Mouse (Mus musculus) megakaryocyte, adult 5-6 weeks (primary cell): ENCODE data around the gene Gjb5. TPM values are rescaled to one million over a fixed set of nuclear protein-coding genes. Genes with fewer than 3 reads are reported as not detected.

Source experiments
- ATAC-seq: 2 replicates; pipeline ENCODE4 v1.8.0; 2016; ENCODE audit warnings: mild to moderate bottlenecking, inconsistent platforms; ENCODE audit not compliant: poor library complexity, severe bottlenecking
- total RNA-seq, 2 experiments: library from RNA; stranded (forward) in 1 of 2; stranded (reverse) in 1 of 2; fragments of 153-499, 151-499 nt in 1 of 2; fragments of 221-1000, 200-1000 nt in 1 of 2; gene quantifications; 2 replicates each; pipeline versions ENCODE4 v1.2.3 to v1.2.4; 2015 to 2017

The Gjb5 gene
- total RNA-seq (2015) (not detected in 2 replicates), total RNA-seq (2017) (not detected in 2 replicates)

DNA sequence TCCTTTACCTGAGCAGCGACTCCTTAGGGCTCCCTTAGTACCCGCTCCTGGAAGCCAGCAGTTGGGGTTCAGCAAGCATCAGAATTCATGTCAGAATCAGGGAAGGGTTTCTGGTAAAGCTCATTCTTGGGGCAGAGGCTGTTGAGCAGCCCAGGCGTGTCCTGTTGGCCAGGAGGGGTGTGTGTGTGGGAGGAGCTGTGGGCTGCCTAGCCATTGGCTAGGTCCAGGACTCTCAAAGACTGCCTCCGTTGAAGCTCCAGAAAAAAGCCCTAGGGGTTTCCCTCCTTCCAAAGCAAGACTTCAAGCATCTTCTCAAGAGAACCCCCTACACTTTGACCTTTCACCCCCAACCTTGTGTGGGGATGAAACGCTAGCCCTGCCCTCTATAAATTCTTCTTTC, at the start of gene Gjb5:
Gene Gjb5 (minus strand): TSS at position 164 of the 400 bp plus-strand sequence.
- ATAC-seq: no peak

DNA sequence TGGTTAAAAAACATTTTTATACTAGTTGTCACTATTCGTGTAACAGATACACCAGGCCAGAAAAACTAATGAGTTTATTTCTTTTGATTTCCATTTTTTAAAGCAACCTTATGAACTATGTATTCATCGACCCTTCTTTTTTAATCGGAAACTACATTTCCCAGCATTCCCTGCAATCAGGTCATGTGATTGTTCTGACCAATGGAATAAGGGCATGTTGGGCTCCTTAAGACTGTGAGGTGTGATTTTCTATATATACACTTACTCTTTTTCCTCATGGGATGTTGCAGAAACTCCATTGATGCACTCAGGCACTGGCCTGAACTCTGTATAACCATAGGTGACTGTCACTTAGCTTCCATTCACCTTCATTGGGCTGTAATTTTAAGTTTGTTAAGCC, 44.6 kb upstream of the Gjb5 start:
- no peak for ATAC-seq

DNA sequence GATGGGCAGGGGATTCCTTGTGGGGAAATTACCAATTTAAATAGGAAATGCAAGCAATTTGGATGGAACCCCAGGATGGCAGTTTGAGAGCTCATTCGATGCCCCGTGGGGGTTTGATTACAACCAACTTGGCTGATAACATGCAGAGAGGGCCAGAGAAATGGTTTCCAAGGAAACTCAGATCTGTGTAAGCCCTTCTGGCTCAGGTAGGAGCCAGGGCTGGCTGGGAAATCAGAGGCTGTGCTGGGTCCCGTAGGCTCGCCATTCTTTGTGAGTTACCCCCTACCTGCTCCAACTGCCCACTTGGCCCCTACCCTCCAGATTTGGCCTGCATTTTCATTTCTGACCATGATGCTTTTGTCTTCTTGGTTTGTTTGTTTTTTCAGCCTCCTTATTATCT, 44.2 kb upstream of the Gjb5 start:
- no peak for ATAC-seq

DNA sequence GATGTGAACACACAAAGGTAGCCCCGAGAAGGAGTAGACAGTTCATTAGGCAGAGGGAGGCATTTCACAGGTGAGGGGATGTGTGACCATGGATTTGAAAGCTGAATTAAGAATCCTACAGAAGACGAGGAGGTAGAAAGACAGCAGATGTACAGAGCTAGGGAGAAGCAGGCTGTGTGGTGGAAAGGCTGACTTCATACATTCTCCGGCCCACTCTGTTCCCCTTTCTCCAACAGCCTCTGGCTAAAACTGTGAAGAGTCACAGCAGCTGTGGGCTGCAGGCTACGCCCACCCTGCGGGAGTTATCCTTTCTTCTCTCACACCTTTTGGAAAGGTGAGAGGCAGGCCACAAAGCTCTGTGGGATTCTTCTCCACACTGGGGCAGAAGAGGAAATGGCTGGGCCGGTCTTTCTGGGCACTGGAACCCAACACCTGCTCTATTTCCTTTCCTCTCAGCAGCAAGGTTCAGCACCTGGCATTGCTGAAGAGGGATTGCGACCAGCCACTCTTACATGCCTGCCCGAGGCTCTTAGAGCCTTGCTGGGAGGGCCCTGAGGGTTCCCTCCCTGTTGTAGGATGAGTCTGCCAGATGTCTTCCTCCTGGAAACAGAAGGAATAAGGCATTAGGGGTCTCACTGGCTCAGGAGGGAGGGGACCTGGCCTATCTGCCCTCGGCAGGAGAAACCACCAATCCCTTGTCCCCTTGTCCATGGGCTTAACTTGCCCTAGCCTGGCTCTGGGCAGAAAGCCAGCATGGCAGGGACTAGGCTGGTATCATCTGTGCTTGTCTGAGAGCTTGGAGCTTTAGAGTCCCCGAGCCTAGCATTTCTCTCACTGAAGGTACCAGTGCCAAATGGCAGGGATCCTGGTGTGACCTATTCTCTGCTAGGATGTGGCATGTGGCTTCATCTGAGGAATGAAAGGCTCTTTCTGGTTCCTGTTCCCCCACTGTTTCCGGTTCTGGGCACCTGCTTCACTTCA, 42.5 kb upstream of the Gjb5 start:
- ATAC-seq: no peak

DNA sequence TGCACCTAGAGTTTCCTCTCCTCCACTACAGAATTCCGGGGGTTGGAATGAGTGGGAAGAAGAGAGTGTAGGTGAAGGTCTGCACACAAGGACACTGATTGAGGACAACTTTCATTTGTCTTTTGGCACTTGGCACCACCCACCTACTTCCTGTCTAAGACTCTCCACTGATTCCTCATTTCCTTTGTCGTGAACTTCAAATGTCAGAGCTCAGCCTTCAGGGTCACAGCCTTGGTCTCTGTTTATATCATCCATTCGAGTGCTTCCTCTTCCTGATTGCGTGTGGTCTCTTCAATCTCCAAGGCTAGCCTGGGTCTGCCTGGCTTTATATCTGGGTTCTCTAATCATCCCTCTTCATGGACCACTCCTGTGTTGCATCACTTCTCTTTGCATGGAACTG, 37.6 kb upstream of the Gjb5 start:
- no peak for ATAC-seq

DNA sequence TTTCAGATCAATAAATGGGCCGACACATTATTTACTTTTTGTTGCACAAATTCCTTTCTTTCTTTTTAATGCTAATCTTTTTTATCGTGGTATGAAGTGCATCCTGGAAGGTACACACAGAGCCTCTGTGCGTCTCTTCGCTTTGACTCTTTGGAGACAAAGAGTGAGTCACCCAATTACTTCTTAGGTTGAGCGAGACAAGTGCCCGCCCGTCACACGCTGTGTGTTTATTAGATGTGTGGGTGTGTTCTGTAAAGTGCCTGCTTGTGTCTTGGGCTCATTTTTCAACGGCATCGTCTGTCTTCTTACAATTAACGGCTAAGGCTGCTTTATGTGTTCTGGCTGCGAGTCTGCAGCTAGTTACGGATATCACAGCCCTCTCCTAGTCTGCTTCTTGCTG, 31.7 kb upstream of the Gjb5 start:
- ATAC-seq: no peak

DNA sequence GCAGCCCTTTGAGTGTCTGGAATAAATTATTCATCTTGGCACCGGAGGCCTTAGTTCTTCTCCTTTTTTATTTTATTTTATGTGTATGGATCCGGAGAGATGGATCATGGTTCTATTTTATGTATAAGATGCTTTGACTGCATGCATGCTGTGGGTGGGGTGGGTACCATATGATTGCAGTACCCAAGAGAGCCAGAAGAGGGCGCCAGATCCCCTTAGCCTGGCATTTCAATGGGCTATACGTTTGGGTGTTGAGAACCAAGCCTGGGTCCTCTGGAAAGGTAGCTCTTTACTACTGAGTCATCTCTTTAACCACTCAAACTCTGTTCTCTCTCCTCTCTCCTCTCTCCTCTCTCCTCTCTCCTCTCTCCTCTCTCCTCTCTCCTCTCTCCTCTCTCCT, 19.4 kb upstream of the Gjb5 start:
- no peak for ATAC-seq

DNA sequence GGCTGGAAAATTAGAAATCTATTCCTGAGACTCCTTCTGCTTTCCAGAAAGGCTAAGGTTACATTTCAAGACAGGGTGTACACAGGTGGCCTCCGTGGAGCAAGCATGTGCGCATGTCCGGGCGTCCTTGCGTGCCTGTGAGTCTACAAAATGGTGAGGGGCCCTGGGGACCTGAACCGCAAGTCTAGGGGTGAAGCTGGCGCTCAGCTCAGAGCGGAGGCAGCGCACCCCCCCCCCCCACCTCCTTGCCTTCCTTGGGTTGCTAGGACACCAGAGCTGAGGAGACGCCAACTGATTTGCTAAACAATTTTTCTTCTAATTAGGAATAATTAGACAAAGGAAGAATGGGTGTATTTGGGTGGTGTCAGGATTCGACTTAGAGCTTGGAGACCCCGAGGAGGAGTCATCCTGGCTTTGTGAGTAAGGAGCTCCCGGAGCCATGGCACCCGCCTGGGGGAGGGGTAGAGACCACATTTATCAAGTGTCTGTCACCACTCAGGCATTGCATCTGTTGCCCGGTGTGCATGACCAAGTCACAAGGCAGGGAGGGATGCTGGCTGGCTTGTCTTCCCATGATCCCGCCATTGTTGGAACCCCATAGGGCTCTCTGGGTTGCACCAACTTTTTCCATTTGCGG, 17.7 kb upstream of the Gjb5 start:
- ATAC-seq: no peak

DNA sequence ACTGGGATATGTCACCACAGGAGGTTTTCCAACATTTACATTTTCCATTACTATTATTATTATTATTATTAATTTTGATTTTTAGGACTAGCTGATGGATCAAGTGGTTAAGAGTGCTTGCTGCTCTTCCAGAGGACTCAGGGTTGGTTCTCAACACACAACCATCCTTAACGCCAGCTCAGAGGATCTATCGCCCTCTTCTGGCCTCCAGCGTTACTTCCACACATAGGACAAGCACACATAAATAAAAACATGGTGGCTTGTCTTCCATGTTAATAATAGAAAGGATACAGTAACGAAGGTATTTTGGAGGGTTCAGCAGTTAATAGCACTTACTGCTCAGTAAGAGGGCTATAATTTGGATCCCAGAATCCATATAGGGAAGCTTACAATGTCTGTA, 16.7 kb upstream of the Gjb5 start:
- no peak for ATAC-seq

DNA sequence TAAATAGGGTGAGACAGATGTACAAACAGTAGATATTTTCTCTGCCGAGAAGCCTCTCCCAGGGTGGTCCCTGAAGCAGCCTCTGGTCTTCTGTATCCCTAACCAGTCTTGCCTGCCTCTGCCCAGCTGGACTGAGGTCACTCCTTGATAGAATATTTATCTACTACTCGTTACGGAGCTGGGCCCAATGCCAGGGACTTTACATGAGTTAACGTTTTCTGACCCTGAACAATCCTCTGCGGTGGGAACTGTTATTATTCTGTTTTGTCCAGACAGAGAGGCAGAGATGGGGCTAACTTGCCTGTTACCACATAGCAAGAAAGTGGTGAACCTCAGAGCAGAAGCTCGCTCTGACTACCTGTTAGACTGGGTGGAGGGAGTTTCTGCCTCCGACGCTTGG, 15.5 kb upstream of the Gjb5 start:
- ATAC-seq: no peak

DNA sequence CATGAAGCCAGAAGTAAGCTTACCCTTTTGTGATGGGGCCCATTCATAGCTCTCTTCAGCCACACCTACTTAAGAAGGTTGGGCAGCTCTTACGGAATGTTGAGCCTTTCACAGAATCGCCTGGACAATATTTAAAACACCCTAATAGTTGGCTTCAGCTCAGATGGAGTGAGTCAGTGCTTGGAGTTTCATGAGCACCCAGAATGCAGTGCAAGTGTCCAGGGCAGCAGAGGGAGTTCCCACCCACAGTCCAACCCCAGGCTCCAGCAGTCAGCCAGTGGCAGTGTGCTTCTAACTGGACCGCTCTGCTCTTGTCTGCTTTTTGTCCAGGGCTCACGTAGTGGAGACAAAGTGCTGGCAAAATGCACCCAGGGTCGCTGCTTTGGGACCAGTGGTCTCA, 13.6 kb upstream of the Gjb5 start:
- ATAC-seq: no peak

DNA sequence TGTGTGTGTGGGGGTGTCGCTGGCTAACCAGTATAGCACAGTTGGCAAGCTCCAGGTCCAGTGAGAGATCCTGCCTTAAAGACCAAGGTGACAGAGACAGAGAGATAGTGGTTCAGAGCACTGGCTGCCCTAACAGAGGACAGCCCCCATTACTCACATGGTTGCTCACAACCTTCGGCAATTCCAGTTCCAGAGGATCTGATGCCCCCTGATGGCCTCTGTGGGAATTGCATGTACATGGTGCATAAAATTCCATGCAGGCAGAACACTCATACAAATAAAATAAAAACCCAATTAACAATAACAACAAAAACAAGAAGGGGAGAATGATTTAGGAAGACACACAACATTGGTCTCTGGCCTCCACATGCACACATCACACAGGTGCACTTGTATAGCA, 12.5 kb upstream of the Gjb5 start:
- peak; percentile 56 for ATAC-seq

DNA sequence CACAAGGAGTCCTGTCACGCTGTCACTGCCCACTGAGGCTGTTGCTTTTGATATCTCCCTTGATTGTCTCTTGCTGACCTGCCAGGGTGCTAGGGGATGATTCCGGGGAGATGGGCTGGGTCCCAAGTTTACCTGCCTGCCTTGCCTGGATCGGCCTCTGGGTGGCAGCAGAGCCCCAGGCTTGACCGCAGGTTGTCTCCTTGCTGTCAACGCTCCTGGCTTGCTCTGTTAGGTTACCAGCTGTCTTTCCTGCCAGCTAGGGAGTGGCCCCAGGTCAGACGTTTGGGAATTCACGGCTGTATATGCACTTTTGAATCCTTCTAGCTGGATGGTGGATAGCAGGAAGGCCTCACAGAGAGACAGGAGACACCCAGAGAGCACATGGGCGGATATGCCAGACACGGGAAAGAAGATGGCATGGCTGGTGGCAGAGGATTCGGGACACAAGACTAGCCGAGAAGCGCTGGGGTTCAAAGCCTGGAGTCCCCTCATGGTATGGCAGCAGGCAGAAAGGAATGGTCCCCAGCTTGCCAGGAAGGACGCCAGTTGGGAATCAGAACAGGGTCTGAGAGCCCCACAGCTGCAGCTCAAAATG, 10.5 kb upstream of the Gjb5 start:
- peak; percentile 90 for ATAC-seq

DNA sequence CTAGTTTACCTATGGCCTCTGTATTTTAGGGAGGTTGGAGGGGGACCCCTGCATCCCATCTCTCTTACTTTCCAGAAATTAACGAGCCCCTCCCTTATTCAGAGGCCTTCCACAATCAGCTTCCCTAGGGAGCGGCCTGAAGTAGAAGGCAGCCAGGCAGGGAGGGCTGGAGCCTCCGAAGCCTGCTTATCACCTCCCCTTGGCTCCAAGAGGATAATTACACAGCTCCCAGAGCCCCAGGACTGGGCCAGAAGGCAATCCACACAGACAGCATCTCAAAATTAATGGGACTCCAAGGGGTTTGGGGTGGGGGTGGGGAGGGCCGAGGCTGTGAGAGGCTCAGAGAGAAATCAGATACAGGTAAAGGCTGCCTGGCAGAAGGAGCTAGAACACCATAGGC, 7.9 kb upstream of the Gjb5 start:
- ATAC-seq: no peak

DNA sequence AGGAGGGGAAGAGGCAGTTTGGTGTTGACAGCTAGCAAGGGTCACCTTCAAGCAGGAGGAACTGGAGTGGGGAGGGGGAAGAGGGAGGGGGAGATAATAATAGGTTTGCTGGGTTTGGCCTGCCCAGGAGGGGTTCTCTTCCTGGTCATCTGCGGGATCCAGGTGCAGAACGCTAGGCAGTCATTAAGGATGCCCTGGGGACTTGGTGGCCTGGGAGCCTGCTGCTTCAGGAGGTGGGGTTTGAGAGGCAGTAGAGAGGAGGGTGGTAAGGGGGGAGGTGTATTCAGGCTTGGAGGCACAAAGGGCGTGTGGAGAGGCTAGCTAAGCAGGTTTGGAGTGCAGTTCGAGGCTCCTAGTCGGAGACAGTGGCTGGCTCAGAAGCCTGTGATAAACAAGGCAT, 7.5 kb upstream of the Gjb5 start:
- no peak for ATAC-seq

DNA sequence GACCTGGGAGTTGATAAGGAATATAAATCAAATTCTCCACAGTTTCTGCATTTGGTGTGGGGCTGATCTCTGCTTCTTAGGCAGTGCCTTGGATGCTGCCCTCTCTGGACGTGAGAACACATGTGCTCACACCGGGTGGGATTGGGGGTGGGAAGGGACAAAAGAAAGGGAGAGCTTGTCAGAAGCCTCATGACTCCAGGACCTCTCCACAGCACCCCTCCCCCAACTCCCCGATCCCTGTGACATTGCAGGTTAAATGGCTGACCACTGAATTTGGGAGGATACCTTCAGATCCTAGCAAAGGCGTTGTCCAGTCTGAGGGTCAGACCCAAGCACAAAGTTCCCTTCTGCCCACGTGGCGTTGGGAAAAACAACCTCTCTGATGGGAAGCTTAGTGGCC, 6.5 kb upstream of the Gjb5 start:
- no peak for ATAC-seq

DNA sequence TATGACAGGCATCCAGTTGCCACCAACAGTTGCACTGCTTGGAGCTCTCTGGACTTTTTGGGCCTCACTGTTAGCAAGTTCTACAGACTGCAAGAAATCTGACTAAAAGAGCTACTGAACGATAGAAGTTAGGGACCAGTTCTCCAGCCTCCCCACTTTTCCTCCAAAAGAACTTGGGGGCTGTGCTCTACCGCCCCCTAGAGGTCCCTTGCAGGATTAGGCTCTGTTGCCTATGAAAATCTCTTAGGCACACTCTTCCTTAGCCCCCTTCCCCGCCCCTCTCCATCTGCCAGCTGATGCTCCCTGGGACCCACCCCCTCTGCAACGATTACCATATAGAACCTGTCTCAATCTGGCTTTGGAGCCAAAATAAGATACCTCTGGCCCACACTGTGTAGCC, 5.3 kb upstream of the Gjb5 start:
- peak; percentile 54; the same call in 1 of the 2 replicates for ATAC-seq

DNA sequence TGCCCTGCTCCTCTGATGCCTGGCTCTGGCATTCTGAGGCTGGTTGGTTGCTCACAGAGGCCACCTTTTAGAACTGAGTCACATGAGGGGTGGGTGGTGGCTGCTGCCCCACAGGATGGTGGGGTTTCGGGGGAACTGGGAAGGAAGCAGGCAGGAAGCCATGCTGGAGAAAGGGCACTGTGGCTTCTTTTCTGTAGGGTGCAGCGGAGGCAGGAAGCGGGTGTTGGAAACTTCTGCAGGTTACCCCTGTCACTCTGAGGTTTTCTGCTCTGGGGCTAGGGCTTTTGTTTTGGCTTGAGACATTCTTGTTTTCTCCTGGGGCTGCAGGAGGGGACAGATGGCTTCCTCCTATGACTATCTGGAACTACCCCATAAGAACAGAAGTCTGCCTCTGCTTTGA, 4.5 kb upstream of the Gjb5 start:
- no peak for ATAC-seq

DNA sequence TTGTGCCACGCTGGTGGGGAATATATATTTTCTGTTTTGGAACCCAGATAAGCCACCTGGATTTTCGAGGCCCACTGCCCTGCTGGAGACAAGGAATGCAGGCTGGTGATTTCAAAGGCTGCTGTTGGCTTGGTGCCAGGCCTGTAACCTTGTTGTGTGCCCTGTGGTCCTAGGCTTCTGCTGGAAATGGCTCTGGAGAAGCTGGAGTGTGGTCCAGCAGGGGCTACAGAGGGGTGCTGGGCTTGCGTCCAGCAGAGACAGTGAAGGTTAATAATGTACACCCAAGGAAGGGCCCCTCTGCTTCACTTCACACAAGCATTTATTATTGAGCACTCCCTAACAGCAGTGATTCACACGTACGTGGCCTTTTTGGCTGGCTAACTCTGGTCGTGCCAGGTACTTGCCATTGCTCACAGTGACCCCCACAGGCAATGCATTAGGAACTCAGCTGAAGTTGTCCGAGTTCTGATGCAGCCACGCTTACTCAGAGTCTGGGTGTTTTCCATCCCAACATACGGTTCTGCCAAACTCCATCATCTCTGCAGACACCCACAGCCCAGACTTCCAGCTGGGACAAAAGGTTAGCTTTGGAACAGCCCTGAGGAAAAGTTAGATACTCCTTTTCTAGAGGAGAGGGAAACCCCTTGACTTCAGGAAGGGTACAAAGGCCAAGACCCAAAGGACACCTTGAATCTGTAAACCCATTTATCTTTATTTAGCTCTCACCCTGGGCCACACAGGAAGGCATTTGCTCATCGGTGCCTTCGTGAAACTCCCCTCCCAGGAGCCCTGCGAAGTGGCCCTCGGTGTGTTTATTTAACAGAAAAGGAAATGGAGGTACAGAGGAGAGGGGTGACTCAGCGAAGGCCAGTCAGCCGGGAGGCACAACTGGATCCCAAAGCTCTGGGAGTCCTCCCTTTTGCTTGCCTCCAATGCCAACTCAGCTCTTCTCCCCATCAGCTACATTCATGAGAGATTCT, 3.2 kb downstream of the Gjb5 start:
- ATAC-seq: no peak

DNA sequence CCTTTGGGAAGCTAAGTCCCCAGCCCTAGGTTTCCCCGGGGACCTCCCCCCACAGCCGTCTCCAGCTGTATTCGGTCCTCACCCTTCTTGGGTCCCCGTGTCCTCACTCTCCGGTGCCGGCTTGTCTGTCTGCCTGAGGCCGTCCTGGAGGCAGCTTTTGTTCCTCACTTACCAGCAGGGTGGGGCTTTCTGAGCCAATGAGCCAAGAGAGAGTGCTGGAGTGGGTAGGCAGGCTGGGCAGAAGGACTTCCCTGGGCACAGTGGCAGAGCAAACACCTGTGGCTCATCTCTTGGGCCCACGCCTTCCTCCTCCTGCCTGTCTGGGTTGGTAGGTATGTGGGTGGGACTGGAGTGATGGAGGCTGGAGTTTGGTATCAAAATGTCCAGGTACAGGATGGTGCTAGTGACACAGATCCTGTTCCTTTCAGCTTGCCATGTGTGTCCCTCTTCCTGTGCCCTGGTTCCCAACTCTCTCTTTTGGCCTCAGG, 4.0 kb downstream of the Gjb5 start, which contains the start of gene Gjb4:
Gene Gjb4 (minus strand): TSS at position 131 of the 488 bp plus-strand sequence.
- no peak for ATAC-seq
